Mouse (Mus musculus) embryonic fibroblast, embryonic 13.5 days (primary cell): ENCODE results near the gene Atp8b5.

Source experiments
- CTCF ChIP-seq: IDR thresholded peaks from 2 replicates; pipeline ENCODE4 v1.5.1; 2011; ENCODE audit warnings: mild to moderate bottlenecking, control low read depth, low read length, moderate library complexity, borderline replicate concordance; ENCODE audit not compliant: insufficient read depth
- POLR2A ChIP-seq: IDR thresholded peaks from 2 replicates; pipeline ENCODE4 v1.6.1; 2011; ENCODE audit warnings: low read depth, mild to moderate bottlenecking, control low read depth, low read length, moderate library complexity

DNA sequence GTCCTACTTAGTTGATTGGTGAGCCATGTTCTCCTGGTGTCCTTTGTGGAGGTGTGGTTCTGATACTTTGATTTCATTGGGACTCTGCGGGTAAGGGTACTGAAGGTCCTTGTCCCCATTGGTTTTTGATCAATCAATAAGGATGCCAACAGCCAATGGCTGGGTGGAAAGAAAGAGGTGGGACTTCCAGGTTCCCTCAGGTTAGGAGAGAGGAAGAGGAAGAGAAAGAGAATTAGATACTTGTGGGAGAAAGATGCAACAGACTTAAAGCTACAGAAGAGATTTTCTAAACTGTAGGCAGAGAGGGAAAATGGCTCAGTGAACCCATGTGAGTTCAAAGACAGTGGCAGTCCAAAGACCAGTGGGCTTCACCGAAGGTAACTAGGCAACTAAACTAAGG lies 60.2 kb downstream of the Atp8b5 start:
- TF ChIP-seq CTCF (no peak), POLR2A (no peak)
